Mouse (Mus musculus) lung, embryonic 16.5 days (tissue): ENCODE results near the gene Zfp382. TPM values are rescaled to one million over a fixed set of nuclear protein-coding genes. Genes with fewer than 3 reads are reported as not detected.

Source experiments
- ATAC-seq: fragments of 200-750 bp; cut with Nextera tagmentation; 2 replicates; pipeline ENCODE4 v1.8.0; 2017; ENCODE audit warnings: low read depth, mild to moderate bottlenecking, moderate library complexity
- H3K27ac ChIP-seq: fragments of 300-500 bp; sonication (generic); 2 replicates; pipeline ENCODE4 v1.5.1; 2014; ENCODE audit warnings: mild to moderate bottlenecking, control low read depth, low read length
- H3K27me3 ChIP-seq: fragments of 300-500 bp; sonication (generic); 2 replicates; pipeline ENCODE4 v1.6.1; 2014; ENCODE audit warnings: low read depth, low read length, mixed read lengths; ENCODE audit not compliant: control insufficient read depth, insufficient read depth
- H3K36me3 ChIP-seq: fragments of 300-500 bp; sonication (generic); 2 replicates; pipeline ENCODE4 v1.6.1; 2014; ENCODE audit warnings: low read length; ENCODE audit not compliant: control insufficient read depth, insufficient read depth
- H3K4me1 ChIP-seq: fragments of 300-500 bp; sonication (generic); replicated peaks from 2 replicates; pipeline ENCODE4 v1.6.1; 2014; ENCODE audit warnings: low read length, mixed read lengths; ENCODE audit not compliant: control insufficient read depth, insufficient read depth
- H3K4me2 ChIP-seq: fragments of 300-500 bp; sonication (generic); 2 replicates; pipeline ENCODE4 v1.6.1; 2014; ENCODE audit warnings: low read depth, low read length, control low read depth
- H3K4me3 ChIP-seq: fragments of 300-500 bp; sonication (generic); 2 replicates; pipeline ENCODE4 v1.5.1; 2014; ENCODE audit warnings: mild to moderate bottlenecking, low read length, control low read depth
- H3K9ac ChIP-seq: fragments of 300-500 bp; sonication (generic); 2 replicates; pipeline ENCODE4 v1.6.1; 2014; ENCODE audit warnings: low read length, control low read depth
- H3K9me3 ChIP-seq: fragments of 300-500 bp; sonication (generic); 2 replicates; pipeline ENCODE4 v1.6.1; 2016; ENCODE audit warnings: low read length; ENCODE audit not compliant: control insufficient read depth
- WGBS: fragments of 180-500 bp; shearing (Covaris S2); extraction: QIAGEN DNeasy Blood & Tissue Kit; methylation state at CpG from one replicate; pipeline ENCODE4 v1.1.7; 2014; 5-methylcytosine and 5-hydroxymethylcytosine counted together
- polyA plus RNA-seq: library from polyadenylated mRNA; unstranded; fragments of >200 nt; fragmentation: Nextera tagmentation; extraction: Ambion mirVana; gene quantifications from 2 replicates; pipeline ENCODE4 v1.2.1, GENCODE M21; 2015

Gene Zfp382
- polyA plus RNA-seq, 1 experiment from 2014 or later = 11.6 TPM

- no peaks in the 10 kb centered on the region for H3K4me1 ChIP-seq
- H3K4me3 ChIP-seq = peak overlapping the region; percentile 67
- 15% methylated on average over 8 of the region's 8 CpGs for WGBS
- ATAC-seq = peak; percentile 47
- 0 out of 2 replicates have a peak, but pooled peaks cover 2% of the 10 kb centered on the region for H3K9me3 ChIP-seq
- H3K27me3 ChIP-seq = no peaks in the 10 kb centered on the region
- peak overlapping the region; percentile 67 for H3K4me2 ChIP-seq
- peak overlapping the region; percentile 78 for H3K9ac ChIP-seq
- peaks cover 20% of the 10 kb centered on the region for H3K36me3 ChIP-seq
- peak overlapping the region; percentile 87 for H3K27ac ChIP-seq
These were observed 21.4 kb downstream of the Zfp382 start for GRCm38 (mm10) chr7:30143170-30143554.

DNA sequence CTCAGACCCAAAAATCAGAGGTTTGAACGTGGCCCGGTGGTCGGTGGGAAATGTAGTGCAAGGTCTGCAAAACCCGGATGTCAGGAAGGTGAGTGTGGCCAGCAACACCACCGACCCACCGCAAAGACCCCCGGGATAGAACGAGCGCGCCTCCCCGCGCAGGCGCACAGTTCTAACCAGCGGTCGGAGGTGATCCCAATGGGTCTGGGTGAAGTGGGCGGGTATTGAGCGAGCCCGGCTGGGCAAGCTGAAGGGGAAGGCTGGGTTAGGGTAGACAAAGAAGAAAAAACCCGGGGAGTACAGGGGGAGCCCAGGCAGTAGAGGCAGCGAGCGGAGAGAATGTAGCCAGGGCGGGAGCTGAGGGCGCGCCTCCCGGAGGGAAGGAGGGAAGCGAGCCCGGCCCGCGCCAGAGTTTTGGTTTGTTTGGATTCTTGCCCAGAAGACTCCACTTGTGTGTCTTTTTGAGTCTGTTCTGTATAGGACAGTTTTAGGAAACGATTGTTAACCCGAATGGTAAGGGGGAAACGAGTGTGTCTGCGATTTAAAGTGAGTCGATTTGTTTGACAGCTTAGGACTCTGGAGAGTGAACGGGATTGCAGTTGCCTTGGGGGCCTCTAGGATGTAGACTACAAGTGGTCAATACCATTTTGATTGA is 21.9 kb downstream of the Zfp382 start:
- H3K4me3 ChIP-seq = peak overlapping the region; percentile 67
- peak overlapping the region; percentile 87 for H3K27ac ChIP-seq
- H3K27me3 ChIP-seq = no peaks in the 10 kb centered on the region
- H3K9ac ChIP-seq = peak overlapping the region; percentile 78
- peaks cover 19% of the 10 kb centered on the region for H3K36me3 ChIP-seq
- H3K4me2 ChIP-seq = peak overlapping the region; percentile 67
- H3K9me3 ChIP-seq = peaks cover 2% of the 10 kb centered on the region; the same call in 1 of the 2 replicates
- peak; percentile 96 for ATAC-seq
- no peaks in the 10 kb centered on the region for H3K4me1 ChIP-seq
- WGBS = 1% methylated on average over 35 of the region's 35 CpGs

DNA sequence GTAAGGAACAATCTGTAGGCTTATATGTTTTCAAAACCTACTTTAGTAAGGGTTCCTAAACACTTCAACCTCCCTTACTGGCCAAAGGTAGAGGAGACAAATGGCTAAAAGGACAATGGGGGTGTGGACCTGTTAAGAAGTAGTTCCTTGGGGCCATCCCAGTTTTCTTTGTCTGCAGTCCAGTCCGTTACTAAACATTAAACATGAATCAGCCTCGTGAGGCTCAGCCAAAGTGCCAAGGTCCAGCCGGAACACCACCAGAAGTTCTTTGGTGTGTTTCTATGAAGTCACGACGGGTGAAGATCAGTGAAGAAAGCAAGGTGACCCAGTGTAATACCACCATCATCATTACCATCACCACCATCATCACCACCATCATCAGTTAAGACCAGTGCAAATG is 25.3 kb downstream of the Zfp382 start:
- Histone ChIP-seq H3K4me2 (no peak overlapping the region), H3K27me3 (no peaks in the 10 kb centered on the region), H3K36me3 (peaks cover 34% of the 10 kb centered on the region), H3K27ac (no peak overlapping the region), H3K4me3 (no peak overlapping the region), H3K4me1 (no peaks in the 10 kb centered on the region), H3K9ac (no peak overlapping the region), H3K9me3 (peaks cover 28% of the 10 kb centered on the region)
- 91% methylated on average over 5 of the region's 5 CpGs for WGBS
- no peak for ATAC-seq

GRCm38 (mm10) chr7:30154040-30154439 is 32.3 kb downstream of the Zfp382 start:
- Histone ChIP-seq H3K4me2 (no peak overlapping the region), H3K9me3 (peaks cover 75% of the 10 kb centered on the region), H3K9ac (no peak overlapping the region), H3K36me3 (peaks cover 62% of the 10 kb centered on the region), H3K4me3 (no peak overlapping the region), H3K27me3 (no peaks in the 10 kb centered on the region), H3K4me1 (no peaks in the 10 kb centered on the region), H3K27ac (no peak overlapping the region)
- no peak for ATAC-seq
- WGBS = 96% methylated on average over 1 of the region's 1 CpGs

DNA sequence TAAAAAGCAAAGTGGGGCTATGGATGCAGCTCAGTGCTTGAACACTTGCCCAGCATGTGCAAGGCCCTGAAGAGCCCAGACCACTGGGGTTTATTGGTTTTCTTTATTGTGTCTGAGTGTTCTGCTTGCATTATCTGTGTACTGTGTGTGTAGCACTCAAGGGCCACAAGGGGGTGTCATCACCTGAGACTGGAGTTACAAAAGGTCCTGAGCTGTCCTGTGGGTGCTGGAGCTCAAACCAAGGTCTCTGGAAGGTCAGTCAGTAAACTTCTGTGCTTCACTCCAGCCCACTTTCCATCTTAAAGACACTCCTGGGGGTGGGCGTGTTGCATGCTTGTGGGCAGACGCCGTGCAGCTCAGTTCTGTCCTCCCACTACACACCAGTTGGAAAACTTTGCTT is 33.8 kb downstream of the Zfp382 start:
- no peaks in the 10 kb centered on the region for H3K4me1 ChIP-seq
- H3K9ac ChIP-seq = no peak overlapping the region
- H3K9me3 ChIP-seq = peaks cover 73% of the 10 kb centered on the region
- no peak overlapping the region for H3K4me2 ChIP-seq
- ATAC-seq = no peak
- no peak overlapping the region for H3K27ac ChIP-seq
- 96% methylated on average over 3 of the region's 3 CpGs for WGBS
- H3K36me3 ChIP-seq = peaks cover 66% of the 10 kb centered on the region
- no peaks in the 10 kb centered on the region for H3K27me3 ChIP-seq
- no peak overlapping the region for H3K4me3 ChIP-seq

DNA sequence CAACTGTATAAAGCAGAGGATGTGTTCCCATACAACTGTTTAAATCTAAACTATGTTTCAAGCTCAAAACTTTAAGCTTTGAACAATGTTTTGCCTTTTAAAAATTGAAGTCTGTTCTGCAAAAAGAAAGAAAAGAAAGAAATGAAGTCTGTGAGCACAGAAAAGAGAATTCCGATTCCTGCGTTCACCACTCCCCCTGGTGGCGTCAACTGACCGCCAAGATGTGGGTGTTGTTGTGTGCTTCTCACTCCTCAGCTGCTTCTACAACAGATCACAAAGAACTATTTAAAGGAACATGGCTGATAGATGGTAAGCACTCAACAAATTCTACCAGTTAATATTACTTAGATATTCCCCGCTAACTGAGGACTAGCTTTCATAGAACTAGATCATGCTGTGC is 41.4 kb downstream of the Zfp382 start:
- no peak overlapping the region for H3K9ac ChIP-seq
- peaks cover 87% of the 10 kb centered on the region for H3K36me3 ChIP-seq
- no peak for ATAC-seq
- H3K9me3 ChIP-seq = peaks cover 80% of the 10 kb centered on the region
- WGBS = 98% methylated on average over 5 of the region's 5 CpGs
- H3K27ac ChIP-seq = no peak overlapping the region
- no peak overlapping the region for H3K4me3 ChIP-seq
- no peak overlapping the region for H3K4me2 ChIP-seq
- H3K27me3 ChIP-seq = no peaks in the 10 kb centered on the region
- H3K4me1 ChIP-seq = peaks cover 3% of the 10 kb centered on the region; the same call in 1 of the 2 replicates

GRCm38 (mm10) chr7:30164745-30165144 is 43.0 kb downstream of the Zfp382 start:
- Histone ChIP-seq H3K36me3 (peaks cover 70% of the 10 kb centered on the region), H3K9me3 (peaks cover 65% of the 10 kb centered on the region), H3K9ac (no peak overlapping the region), H3K4me2 (no peak overlapping the region), H3K27ac (no peak overlapping the region), H3K4me1 (peaks cover 4% of the 10 kb centered on the region; the same call in 1 of the 2 replicates), H3K4me3 (no peak overlapping the region), H3K27me3 (no peaks in the 10 kb centered on the region)
- 95% methylated on average over 2 of the region's 2 CpGs for WGBS
- no peak for ATAC-seq

- peaks cover 8% of the 10 kb centered on the region; the same call in 1 of the 2 replicates for H3K4me1 ChIP-seq
- H3K9me3 ChIP-seq = peaks cover 29% of the 10 kb centered on the region
- H3K27ac ChIP-seq = peak overlapping the region; percentile 90
- H3K36me3 ChIP-seq = peaks cover 29% of the 10 kb centered on the region
- no peaks in the 10 kb centered on the region for H3K27me3 ChIP-seq
- H3K9ac ChIP-seq = peak overlapping the region; percentile 92
- peak; percentile 17 for ATAC-seq
- peak overlapping the region; percentile 78 for H3K4me3 ChIP-seq
- 2% methylated on average over 21 of the region's 21 CpGs for WGBS
- peak overlapping the region; percentile 79 for H3K4me2 ChIP-seq
These were observed 47.3 kb downstream of the Zfp382 start for GRCm38 (mm10) chr7:30168914-30169582.

DNA sequence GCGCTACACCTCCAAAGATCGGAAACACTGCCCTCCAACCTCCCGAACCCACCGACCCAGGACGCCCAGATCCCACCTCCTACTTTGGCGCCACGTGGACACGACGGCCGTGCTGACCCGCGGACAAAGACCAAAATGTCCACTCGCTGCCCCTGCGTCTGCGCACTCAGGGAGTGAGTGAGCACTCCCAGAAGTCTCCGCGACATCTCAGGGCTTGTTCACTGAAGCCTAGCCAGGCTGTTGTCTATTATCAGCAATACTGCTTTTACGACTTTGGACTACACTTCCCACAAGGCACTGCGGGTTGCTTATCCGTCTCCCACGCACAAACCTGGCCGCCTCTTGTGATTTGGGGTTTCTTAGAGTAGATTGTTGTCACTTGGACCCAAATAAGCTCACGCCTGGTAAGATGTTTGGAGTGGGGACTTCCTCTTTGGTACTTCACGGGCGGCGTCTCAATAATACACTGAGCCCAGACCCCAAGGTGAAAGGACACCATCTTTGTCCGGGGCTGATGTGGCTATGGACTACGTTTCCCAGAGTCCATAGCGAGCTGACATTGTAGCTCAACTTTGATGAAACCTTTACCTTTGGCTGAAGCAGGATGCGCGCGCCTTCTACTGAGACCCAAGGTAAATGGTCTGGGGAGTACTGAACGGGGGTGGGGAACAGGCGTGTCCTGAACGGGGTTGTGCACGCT is 48.0 kb downstream of the Zfp382 start, which contains the start of gene Zfp146:
Gene Zfp146, minus strand, starts transcription at position 168 of the 700 bp plus-strand sequence.
- peak within 1 kb of the TSS; percentile 78 for H3K4me3 ChIP-seq
- peaks cover 8% of the 10 kb centered on the region; the same call in 1 of the 2 replicates for H3K4me1 ChIP-seq
- WGBS = under 1% methylated on average over 36 of the region's 36 CpGs
- H3K4me2 ChIP-seq = peak within 1 kb of the TSS; percentile 87
- H3K9me3 ChIP-seq = peaks cover 24% of the 10 kb centered on the region
- H3K36me3 ChIP-seq = peaks cover 24% of the 10 kb centered on the region
- H3K27me3 ChIP-seq = no peaks in the 10 kb centered on the region
- ATAC-seq = peak; percentile 98
- peak within 1 kb of the TSS; percentile 92 for H3K9ac ChIP-seq
- peak within 1 kb of the TSS; percentile 90 for H3K27ac ChIP-seq
